Mouse (Mus musculus): ENCODE measurements around the gene Cenpm.

The Cenpm gene

DNA sequence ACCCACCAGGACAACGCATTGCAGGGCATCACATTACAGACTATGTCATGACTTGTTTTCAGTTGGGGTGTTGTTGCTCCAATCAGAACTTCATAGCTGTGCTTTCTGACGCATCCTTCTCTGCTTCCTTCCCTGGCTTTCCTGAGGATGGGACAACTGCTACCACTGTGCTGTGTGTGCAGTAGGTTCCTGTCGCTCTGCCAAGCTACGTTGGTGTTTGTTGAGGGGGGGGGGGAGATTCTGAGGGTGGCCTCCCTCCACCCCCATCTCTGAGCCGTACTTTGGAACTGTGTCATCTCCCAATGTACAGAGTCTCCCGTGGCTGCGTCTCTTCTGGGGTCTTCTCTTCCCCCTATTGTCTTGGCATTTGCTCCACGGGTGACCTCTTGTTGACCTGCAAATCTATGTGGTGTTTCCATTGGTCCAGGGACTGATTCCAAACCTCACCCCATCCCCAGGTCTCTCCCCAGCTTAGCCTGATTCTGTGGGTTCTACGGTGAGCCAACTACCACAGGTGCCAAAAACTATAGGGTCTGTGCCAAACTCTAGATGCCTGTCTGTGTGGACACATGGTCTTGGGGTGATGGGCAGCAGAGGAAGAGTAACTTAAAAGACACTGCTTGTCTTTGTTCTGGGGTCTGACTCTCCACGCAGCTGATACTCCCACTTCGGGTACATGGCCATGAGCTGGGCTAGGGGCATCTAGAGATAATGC is 29.1 kb downstream of the Cenpm start:
- DNase-seq (ENCODE audit: extremely low spot score), result no peak

DNA sequence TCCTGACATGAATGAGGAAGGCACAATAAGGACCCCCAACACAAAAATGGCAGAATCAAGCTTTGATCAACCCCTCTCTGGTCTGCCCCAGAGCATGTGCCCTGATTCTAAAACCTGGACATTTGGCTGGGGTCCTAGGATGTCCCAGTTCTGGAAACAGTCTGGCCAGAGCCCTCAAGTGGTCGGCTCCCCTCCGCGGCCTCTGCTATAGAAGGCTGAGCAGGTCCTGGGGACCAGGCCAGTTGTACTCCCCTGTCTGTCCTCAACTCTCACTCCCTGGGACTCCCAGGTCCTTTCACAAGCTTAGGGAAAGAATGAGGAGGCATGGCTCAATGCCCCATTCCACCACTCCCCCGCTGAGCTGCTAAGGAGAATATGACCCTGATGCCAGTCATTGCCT is 31.3 kb downstream of the Cenpm start:
- no peak for DNase-seq (ENCODE audit: extremely low spot score)

DNA sequence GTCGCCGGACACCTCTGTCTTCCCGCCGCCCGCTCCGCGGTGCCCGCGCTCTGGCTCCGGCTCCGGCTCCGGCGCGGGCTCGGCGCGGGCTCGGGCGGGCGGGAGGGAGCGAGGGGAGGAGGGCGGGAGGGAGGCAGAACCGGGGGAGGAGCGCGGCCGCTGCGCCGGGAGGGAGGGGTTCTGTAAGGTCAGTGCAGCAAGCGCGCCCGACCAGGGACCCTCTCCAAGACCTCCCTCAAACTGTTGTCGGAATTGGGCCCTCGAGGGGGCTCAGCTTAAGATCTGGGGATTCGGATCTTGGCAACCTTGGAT is 31.8 kb downstream of the Cenpm start, which contains the start of gene Shisa8:
Shisa8 (minus strand) TSS at position 64 of the 312 bp plus-strand sequence.
- no peak for DNase-seq (ENCODE audit: extremely low spot score)

DNA sequence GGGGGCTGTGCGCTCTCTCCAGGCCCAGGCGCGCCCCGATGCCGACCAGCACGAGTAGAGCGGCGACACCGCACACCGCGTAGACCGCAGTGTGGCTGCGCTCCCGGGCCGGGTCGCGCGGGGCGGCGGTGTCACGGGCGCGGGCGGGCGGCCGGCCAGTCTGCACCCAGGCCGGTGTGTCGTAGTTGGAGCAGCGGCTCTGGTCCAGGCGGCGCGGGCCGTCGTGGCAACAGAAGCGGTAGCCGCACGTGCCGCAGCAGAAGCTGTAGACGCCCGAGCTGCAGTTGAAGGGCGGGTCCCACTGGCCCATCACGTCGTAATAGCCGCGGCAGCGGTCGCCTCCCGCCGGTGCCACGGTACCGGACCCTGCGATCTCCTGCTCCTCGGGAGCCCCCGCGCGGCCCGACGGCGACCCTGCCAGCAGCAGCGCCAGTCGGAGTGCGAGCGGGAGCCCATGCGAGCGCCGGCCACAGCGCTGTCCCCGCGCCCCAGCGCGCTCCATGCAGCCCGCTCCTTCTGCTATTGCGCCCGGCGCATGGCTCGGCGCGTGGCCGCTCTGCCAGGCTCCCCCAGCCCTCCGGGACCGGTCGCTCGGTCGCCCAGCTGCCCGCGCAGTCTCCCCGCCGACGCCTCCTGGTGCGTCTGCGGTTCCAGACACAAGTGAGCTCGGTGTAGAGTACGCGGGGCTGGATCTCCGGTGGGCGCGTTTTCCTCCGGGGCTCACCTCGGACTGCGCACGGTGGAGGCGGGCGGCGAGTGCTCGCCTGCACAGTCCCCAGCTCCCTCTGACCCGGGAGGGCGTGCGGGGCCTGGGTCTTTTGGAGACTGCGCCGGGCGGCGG is 32.4 kb downstream of the Cenpm start:
- DNase-seq (ENCODE audit: extremely low spot score), result peak; percentile 50

DNA sequence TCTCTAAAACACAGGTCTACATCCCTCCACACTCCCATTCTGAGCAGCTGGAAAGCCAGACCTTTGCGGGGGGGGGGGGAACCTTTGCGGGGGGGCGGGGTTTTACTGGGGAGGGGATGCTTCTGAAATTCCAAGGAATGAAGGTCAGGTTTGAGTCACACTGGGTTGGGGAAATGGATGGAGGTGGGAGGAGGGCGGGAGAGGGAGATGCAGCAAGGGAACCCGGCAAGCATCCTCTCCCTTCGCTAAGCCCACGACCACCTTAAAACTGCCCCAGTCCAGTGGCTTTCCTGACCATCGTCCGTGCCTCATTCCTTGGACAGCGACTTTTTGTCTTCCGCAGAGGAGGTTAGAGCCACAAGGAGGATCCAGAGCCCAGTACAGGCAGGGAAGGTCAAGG is 33.3 kb downstream of the Cenpm start:
- DNase-seq (ENCODE audit: extremely low spot score), result no peak

DNA sequence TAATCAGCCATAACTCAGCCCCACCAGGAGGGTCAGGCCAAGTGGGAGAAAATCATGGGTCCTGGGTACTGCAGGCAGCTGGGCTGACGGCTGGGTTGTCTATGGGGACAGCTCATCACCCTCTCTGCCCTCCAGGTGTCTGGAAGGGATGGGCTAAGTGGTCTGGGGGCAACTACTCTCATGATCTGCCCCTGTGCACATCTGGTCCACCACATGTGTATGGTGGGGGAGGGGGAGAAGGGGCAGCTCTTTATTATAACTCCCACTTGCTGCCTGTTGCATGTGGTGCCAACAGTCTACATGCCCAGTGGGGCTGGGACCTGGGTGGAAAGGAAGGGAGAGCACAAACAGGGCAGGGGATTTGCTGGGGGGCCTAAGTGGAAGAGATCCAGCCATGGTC is 33.7 kb downstream of the Cenpm start:
- DNase-seq (ENCODE audit: extremely low spot score), result no peak

DNA sequence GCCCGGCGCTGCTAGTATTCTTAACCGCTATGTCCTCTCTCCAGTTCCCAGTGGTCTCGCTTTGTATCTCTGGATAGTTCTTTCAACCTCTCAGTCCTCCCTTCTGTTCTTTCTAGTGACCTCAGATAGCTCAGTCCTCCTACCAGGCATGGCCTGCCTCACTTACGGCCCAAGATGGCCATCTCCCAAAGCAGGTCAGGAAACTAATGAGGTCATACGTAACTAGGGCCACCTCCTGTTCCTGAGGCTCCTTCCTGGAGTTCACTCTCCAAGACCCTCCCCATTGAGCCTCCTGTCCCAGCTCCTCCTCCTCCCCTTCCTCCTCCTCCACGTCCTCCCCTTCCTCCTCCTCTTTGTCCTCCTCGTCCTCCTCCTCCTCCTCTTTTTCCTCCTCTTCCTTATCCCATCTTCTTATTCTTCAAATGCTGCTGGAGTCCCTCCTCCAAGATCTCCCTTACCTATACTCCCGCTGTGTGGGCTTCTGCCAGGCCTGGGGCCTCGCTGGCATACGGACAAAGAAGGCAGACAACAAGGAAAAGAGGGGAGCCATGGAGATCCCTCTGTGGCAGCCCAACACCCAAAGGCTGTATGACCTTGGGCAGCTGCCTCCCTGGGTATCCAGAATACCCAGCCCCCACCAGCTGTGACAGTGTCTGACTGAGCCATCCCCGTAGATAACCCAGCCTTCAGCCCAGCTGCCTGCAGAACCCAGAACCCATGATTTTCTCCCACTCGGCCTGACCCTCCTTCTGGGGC is 35.1 kb downstream of the Cenpm start:
- no peak for DNase-seq (ENCODE audit: extremely low spot score)

DNA sequence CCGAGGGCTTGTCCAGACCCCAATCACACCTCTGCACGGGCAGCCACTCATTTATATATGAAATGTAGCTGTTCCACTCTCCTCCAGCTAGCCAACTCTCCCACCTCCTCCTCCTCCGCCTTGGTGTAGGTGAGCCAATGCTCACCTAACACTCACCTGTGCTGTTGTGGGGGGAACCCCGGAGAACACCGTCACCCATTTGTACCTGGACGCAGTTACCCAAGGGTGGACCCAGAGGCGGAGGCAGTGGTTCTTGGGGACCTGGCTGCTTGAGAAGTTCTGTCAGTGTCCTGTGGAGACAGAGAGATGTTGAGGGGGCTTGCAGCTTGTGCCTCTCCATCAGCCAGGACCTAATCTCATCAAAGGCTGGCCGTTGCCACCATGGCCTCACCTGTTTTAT is 36.2 kb downstream of the Cenpm start:
- DNase-seq (ENCODE audit: extremely low spot score), result no peak

DNA sequence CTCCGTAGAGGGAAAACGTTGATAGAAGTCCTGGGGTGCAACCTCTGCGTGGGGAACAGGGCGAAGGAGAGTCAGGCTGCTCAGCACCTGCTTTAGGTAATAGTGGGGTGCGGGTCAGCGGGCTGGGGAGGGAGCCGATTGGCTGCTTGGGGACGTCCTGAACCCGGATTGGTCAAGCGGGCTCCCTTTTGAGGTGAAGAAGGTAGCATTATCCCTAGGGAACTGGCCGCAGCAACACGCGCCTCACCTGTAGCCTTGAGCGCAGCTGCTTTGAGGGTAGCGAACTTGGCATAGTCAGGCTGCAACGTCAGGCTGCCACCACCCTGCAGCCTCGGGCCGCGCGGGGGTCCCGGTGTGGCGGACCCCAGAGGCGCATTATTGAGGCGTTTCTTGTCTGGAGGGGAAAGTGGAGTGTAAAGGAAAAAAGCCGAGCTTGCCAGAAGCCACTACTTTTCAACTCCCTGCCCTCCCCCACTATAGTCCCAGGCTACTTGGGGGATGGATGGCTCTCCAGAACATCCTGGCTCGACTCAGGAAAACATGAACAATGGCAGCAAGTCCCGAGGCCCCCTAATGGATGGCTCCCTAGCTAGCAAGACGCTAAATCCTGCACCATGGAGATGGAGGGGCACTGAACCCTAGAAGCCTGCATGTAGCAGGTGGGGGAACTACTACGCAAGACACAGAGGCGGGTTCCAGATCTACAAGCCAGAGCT is 36.9 kb downstream of the Cenpm start:
- DNase-seq (ENCODE audit: extremely low spot score), result no peak

DNA sequence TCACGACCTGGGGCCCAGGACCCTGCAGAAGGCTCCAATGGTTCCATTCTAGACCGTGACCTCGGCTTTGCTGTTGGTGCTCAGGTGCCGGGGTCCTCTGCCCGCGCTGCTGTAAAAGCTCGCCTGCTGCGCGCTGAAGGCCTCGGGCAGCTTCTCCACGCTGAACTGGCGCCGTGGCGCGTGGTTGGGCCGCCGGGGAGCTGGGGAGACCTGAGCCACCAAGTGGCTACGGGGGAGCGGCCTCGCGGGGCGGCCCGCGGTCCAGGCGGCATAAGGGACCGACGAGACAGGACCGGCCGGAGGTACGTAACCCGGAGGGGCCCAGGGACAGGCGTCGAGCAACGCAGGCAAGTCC is 37.5 kb downstream of the Cenpm start:
- no peak for DNase-seq (ENCODE audit: extremely low spot score)

DNA sequence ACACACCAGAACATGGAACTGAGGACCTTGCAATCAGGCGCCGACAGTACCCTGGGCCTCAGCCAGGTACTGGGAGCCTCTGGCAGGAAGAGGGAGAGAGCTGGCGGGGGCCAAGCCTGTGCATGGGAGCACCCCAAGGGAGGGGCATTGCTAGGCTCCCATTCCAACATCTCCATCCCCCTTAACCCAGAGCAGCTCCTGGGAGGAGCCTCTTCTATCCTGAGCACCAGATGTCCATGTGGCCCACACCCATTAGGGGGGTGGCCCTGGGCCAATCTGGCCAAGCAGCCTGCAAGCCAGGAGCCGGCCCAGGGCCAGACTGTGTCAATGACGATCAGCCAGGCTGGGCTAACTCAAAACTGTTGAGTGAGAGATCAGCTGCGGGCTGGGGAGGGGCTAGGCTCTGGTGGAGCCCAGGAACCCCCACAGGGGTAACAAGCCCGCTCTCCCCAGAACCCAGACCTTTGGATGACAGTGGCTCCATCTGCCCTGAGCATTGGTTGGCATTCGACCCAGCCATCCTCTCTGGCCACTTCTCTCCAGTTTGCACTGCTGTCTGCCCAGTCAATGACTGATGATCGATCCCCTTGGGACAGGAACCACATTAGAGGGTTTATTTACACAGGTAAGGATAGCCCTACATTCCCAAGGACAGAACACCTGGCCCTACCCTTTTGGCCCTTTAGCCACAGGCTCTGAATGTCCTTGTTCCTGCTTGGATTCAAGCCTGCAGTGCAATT is 38.0 kb downstream of the Cenpm start:
- DNase-seq (ENCODE audit: extremely low spot score), result no peak

DNA sequence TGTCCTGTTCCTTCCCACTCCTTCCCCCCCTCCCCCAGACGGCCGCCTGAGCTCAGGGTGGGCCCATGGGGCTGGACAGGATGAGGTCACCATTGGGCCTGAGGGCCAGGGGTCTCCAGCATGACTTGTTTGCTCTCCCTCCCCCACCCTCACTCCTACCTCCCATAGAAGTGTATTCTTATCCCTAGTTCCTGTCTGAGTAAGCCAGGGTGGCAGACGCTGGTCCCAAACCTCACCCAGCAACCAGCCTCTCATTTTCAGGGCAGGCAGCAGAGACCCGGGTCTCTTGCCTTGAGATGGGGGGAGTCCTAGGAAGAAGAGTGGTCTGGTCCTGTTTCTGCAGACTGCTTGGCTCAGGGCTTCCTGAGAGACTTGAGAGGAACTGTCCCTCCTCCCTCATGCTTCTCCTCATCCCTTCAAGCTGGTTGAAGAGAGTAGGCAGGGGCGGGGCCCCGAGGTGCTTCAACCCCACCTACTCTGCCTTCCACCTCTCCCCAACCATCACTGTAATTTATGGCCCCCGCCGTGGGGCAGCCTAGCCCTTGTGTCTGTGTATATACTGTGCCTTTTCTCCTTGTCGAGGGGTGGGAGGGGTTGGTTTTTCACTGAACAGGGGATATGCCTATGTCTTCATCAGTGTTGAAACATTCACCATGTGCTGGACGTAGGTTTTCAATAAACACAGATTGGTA is 39.7 kb downstream of the Cenpm start:
- no peak for DNase-seq (ENCODE audit: extremely low spot score)

DNA sequence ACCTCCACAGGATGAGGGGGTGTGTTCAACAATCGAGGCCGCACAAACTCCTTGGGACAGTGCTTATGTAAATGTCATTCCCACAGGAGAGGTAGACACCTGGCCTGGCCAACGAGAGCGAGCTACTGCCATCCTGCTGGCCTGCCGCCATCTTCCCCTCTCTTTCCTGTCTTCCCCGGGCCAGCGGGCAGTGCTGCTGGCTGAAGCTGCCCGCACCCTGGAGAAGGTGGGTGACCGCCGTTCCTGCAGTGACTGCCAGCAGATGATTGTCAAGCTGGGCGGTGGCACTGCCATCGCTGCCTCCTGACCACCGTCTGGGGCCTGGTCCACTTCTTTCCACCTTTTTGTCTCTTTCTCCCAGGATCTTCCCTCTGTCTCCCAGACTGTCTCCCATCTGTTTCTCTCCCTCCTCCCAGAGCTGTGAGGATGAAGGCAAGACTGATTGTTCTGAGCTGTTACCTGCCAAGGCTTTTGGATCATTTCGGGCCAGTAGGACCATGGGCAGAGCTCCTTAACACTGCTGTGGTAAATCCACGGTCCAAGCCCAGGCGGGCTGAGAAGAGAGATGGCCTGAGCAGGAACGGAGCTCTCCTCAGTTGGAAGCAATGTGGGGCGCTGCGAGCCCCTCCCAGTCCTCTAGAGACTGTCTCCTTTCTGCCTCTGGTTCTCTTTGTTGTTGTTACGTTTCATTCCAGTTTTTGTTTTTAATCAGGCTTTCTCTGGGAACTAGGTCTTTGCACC is 40.8 kb downstream of the Cenpm start:
- no peak for DNase-seq (ENCODE audit: extremely low spot score)

DNA sequence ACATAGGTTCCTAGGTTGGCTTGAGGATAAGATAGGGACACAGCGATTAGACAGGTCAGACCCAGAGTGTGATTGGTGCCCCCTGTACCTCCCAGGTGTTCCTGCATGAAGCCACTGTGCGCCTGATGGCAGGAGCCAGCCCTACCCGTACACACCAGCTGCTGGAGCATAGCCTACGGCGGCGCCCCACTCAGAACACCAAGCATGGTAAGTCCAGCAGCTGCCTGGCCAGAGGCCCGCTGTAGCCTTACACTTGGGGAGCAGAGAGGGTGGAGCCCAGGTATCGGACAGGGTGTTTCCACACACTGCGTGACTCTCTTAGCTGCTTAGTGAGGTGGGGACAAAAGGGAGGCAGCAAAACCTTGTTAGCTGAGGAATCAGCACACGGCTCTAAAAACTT is 41.5 kb downstream of the Cenpm start:
- DNase-seq (ENCODE audit: extremely low spot score), result no peak

DNA sequence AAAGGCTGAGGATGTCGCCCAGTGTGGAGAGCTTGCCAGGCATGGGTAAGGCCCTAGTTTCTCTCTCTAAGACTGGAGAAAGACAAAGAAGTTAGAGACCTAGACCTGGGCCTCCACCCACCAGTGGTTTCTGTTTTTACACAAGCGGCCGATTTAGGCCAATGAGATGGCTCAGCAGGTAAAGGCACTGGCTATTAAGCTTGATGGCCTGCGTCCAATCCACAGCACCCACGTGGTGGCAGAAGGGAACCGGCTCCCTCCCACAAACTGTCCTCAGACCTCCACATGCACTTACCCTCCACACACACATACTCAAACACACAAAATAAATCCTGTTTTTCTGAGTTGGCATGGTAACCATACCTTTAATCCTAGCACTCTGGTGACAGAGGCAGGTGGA is 42.5 kb downstream of the Cenpm start:
- DNase-seq (ENCODE audit: extremely low spot score), result no peak

DNA sequence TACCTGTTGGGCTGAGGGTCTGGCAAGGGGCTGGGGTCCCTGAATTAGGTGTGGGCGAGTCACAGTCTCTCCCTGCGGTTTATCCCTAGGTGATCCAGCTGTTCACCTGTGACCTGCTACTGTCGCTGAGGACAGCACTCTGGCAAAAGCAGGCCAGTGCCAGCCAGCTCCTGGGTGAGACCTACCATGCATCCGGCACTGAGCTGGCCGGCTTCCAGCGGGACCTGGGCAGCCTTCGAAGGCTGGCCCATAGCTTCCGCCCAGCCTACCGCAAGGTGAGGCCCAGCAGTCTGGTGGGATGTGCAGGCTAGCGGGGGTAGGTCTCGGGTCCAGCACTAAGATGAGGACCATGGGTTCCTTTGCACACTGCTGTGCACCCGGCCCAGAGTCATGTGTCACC is 45.0 kb downstream of the Cenpm start:
- DNase-seq (ENCODE audit: extremely low spot score), result no peak

DNA sequence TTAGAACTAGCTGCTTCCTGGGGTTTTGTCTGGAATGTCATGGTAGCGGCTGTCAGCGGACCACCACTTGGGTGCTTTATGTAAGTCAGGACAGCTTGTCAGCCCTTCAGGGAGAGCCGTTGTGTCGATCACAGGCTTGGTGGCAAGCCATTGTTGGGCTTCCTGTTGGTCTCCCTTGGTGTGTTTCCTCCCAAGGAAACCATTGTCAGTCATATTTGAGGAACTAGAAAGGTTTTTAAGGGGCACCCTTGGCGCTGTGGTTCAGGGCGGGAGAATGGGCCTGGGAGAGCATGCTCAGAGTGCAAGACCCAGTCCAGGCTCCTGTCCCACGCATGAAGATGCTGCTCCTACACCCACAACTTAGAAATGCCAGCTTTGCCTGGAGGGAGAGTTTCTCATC is 46.2 kb downstream of the Cenpm start:
- DNase-seq (ENCODE audit: extremely low spot score), result no peak

DNA sequence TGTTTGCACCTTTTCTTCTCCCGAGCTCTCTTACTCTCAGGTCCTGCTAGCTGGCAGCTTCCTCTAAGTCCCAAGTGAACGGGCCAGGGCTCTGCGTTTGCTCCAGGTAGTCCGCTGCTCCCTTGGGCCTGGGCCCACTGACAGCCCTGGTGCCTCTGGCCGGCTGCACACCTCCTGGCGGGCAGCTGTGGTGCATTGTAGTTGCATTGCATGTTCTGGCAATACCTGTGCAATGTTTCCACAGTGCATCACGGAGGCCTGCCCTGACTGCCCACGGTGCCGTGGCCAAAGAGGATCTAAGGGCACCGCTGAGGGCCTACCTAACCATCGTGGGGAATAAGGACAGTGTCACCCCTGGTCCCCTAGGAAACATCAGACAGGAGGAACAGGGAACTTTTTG is 46.6 kb downstream of the Cenpm start:
- DNase-seq (ENCODE audit: extremely low spot score), result no peak

DNA sequence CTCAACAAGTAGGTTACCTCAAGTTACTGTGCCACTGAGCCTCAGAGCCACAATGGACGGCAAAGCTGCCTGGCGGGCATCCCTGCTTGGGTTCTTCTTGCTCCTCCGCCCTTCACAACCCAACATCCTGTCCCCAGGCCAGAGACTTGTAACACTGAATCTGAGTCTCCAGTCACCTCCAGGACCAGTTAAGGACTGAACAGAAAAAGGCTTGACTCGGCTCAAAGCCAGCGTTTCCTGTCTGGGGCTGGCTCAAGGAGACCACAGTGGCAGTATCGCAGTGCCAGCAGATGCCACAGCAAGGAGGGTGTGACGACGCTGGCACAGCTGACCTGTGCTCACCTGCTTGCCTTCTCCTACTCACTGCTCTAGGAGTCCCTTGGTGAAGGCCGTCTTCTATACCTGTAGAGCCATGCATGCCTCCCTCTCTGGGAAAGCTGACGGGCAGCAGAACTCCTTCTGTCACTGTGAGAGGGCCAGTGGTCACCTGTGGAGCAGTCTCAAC is 47.2 kb downstream of the Cenpm start:
- no peak for DNase-seq (ENCODE audit: extremely low spot score)

DNA sequence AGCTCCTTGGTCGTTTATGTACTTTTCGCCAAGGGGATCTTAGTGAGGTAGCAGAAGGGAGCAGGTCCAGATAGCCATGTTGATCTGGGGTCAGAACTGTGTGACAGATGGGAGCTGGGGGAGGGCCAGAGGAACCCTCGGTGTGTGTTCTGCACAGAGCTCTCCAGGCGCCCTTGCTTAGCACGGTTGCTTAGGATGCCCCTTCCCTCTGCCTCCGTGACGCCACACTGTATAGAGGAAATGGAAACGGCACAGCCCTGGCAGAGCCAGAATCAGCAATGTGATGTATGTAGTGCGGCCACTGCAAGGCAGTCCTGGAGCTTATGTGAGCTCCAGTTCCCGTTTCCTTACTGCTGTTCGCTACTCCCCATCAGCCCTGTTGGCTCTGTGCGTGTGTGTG is 48.2 kb downstream of the Cenpm start:
- no peak for DNase-seq (ENCODE audit: extremely low spot score)

Data from embryo, embryonic 9.5 days (tissue).